Mouse (Mus musculus): ENCODE results near the gene Arl8a.

DNA sequence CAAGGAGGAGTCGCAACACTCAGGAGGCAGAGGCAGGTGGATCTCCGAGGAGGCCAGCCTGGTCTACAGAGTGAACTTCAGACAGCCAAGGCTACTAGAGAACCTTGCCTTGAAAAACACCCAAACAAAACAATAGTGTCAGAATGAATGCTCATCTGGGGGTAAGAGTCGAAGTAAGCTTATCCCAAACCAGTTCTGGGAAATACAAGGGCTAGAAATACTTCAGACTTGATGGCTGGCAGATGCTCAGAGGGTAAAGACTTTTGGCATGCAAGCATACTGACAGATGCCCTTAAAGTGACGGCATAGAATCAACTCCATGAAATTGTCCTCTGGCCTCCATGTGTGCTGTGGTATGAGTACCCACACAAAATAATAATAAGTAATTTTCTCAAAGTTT, 42.6 kb downstream of the Arl8a start:
- TF ChIP-seq CTCF (IDR thresholded peaks at IDR 0.05; ENCODE audit: control insufficient read depth, insufficient read depth, low read length), result no peak
- TF ChIP-seq POLR2A (IDR thresholded peaks at IDR 0.05; ENCODE audit: borderline replicate concordance, control insufficient read depth, low read depth, low read length), result no peak

All from bone marrow, adult 2 months (tissue).